Mouse (Mus musculus) c-Kit-positive CD71-positive TER-119-negative erythroid progenitor cells, embryonic 14.5 days (primary cell): ENCODE results near the gene Hist2h2ac.
"Not testable (repeated sequence)": the region's sequence is repeated elsewhere in the genome, so short reads cannot be mapped to it uniquely, and the experiment has no call there.

Source experiments
- DNase-seq: peaks from one replicate; pipeline ENCODE4 v3.0.0-alpha.2; 2013; ENCODE audit warnings: low read depth

Hist2h2ac gene

GRCm38 (mm10) chr3:96220765-96221639 is at the start of gene Hist2h2ac, which contains the start of gene Hist2h2be:
Gene Hist2h2ac (minus strand): TSS chr3:96220880.
Gene Hist2h2be (plus strand): TSS chr3:96221119.
- peak; percentile 95 for DNase-seq

- DNase-seq: peak; percentile 97
Observed at GRCm38 (mm10) chr3:96269511-96270474, 49.1 kb upstream of the Hist2h2ac start, which contains the start of gene Hist2h2bb. Gene Hist2h2bb (plus strand): TSS chr3:96269752.

GRCm38 (mm10) chr3:96268776-96269378 is 48.2 kb upstream of the Hist2h2ac start:
- DNase-seq: not testable (repeated sequence)

- peak; percentile 68 for DNase-seq
Observed at GRCm38 (mm10) chr3:96268051-96268775, 47.5 kb upstream of the Hist2h2ac start, which contains the start of gene Hist2h3b. Gene Hist2h3b (plus strand): TSS chr3:96268654.

GRCm38 (mm10) chr3:96267541-96267940 is 46.9 kb upstream of the Hist2h2ac start:
- DNase-seq: no peak

DNA sequence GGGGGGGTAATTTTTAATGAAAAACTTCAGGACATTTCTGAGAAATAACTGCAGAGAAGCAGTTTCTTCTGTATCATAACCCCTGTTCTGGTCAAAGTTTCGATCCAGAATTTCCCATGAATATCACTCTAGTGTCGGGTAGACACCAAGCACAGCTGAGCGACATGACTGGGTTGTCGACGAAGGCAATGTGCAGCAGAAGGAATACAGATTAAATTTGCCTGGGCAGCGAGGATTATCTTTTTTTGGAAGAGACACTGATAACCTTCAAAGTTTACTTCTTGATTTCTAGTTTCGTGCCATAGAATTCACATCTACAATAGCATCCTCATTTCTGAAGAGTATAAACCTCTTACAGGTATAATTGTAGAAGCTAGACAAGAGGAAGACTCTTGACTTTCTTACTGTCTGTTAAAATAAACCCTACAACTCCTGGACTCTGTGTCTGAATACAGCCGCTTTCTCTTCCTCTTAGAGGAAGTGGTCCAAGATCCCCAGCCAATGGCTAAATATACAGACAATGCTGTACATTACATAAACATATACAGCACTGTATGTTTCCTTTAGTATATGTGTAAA is 45.5 kb upstream of the Hist2h2ac start:
- DNase-seq: no peak

DNA sequence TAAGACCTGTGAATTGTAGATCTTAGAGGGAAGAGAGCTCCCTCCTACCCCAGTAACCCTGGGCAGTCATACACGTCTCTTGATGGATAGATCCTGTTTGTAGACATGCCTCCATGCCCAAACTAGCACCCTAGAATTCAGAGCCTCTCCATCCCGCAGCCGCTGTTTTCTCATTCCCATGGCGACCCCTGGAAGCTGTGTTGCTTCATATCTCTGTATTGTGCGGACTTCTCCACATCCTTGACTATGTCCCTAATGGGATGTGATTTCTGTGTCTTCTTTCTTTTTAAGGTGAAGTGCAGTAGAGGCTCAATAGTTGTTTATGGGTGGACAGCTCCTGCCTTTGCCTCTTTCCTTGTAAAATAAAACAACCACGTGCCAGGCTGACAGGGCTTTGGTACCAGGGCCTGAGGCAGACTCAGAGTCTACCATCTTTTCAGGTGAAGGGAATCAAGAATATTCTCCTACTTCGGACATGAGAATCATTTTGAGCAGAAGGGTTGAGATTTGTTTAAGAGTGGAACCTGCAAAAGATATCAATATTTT is 43.8 kb upstream of the Hist2h2ac start:
- no peak for DNase-seq

- DNase-seq: no peak
Observed at GRCm38 (mm10) chr3:96263558-96264403, 43.1 kb upstream of the Hist2h2ac start.

DNA sequence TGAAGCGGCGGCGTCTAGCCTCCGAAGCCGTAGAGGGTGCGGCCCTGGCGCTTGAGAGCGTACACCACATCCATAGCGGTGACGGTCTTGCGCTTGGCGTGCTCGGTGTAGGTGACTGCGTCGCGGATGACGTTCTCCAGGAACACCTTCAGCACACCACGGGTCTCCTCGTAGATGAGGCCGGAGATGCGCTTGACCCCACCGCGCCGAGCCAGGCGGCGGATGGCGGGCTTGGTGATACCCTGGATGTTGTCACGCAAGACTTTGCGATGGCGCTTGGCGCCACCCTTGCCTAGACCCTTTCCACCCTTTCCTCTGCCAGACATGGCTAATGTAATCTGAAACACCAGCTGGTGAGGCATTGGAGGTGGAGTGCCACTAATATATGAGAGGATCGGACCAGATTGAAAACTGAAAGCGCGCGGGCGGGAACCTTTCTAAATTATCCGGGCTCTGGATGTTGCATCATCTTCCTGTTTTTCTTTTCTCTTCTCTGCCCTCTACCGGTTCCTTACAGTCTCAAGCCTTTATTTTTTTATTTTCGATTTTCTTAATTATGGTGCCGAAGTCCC is 42.4 kb upstream of the Hist2h2ac start, which contains the start of gene Hist2h4:
Gene Hist2h4, minus strand, starts transcription at position 333 of the 572 bp plus-strand sequence.
- peak; percentile 96 for DNase-seq

- DNase-seq: peak; percentile 78
Observed at GRCm38 (mm10) chr3:96262216-96262875, 41.7 kb upstream of the Hist2h2ac start.

DNA sequence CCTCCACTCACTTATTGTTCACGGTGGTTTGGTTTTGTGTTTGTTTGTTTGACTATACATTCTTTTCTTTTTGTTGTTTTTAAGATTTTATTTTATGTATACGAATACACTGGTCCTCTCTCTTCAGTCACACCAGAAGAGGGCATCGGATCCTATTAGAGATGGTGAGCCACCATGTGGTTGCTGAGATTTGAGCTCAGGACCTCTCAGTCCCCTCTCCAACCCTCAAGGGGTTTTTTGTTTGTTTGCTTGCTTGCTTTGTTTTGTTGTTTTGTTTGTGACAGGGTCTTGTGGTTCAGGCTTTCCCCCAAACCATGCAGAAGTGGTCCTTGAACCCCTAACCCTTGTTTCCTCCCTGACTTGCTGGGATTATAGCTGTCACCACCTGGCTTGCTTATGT is 40.9 kb upstream of the Hist2h2ac start:
- no peak for DNase-seq

DNA sequence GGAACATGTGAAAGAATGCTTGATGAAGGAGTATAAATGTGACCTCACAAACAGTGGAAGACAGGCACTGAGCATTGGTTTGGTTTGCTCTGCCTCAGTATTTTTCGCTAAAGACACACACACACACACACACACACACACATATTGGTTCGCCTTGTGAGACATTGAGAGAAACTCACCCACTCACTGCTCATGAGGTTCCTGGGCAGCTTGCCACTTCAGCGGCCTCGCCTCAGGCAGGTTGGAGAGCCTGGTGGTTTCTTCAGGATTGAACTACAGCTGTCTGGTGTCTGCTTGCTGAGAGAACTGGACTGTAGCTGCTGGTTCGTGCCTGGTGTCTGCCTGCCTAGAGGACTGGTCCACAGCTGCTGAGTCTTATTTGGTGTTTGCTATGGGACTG is 39.5 kb upstream of the Hist2h2ac start:
- DNase-seq: no peak

DNA sequence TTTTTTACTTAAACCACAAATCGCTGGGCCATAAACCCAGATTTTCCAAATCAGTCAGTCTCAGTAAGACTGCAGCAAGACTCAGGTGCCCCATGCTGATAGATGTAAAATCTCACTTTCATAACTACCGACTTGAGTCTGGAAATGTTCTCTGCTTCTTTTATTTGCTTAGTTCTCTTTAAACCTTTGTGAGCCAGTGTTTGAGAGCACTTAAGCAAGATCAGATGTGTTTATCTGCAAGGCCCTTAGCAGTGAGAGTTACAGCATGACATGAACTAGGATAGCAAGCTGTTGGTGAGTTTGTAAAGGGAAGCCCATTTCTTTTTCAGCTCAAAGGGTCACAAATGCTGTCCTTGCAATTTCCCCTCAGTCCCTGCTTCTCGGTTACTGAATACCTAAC is 36.5 kb upstream of the Hist2h2ac start:
- no peak for DNase-seq

DNA sequence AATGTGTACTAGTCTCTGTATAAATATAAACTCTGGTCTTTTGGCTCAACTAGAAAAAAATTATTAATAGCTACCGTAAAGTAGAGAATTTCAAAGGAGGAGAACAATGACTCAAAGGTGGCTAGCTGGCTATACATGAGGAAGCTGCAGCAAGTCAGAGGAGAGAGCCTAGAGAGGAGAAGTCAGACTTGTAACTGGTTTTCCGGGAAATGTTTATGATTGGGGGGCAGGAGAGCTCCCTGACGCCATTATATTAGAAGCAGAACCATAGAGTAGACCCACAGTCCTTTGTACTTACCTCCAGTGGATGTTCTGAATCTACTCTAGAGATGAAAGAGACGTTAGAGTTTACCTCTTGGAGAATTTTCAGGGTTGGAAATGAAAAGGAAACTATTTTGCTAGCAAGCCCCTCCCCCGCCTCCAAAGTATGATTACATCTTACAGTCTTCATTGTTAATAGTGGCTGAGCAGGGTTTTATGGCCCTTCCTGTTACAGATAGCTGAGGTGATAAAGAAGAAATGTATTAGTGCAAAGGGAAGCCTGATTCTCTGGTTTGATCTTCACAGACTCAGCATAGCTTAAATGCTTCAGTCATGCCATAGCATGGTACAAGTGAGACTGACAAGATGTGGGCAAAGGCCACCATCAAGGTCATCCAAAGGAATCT is 35.4 kb upstream of the Hist2h2ac start:
- DNase-seq: no peak

DNA sequence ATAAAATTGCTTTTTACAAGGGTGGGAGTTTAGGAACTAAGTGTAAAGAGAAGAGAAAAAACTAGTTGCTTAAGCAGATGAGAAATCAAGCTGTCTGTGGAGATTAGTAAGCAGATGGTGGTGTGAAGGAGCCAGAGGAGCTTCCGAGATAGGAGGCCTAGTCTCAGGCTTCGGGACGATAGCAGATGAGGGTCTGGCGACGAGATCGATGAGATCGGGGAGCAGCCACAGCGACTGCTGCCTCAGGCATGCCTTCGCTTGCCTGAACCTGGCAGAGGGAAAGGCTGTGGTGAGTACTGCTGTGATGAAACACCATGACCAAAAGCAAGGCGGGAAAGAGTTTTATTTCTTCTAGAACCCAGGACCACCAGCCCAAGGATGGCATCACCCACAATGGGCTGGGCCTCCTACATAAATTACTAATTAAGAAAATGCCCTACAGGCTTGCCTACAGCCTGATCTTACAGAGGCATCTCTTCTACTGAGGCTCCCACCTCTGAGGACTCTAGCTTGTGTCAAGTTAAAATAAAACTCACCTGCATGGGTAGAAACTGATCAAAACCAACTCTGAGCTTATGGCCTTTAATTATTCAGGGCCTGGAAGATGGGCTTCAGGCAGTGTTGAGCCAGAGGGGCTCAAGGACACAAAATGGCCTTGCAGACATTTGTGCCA is 34.1 kb upstream of the Hist2h2ac start:
- DNase-seq: peak; percentile 57

DNA sequence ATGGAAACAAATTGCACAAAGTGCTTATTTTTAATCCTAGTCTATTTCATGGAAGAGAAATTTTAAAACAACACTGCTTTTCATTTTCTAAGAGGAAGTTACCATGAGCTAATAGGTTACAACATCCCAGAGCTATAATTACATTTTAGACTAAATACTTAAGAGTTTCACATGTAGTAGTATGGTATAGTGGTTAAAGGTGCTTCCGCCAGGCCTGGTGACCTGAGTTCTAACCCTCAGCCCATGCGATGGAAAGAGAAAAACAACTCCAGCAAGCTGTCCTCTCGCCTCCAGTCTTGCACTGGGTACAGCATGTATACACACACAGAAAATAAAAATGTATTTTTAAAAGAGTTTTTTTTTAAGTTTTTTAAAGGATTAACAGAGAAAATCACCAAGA is 31.1 kb upstream of the Hist2h2ac start:
- DNase-seq: no peak

DNA sequence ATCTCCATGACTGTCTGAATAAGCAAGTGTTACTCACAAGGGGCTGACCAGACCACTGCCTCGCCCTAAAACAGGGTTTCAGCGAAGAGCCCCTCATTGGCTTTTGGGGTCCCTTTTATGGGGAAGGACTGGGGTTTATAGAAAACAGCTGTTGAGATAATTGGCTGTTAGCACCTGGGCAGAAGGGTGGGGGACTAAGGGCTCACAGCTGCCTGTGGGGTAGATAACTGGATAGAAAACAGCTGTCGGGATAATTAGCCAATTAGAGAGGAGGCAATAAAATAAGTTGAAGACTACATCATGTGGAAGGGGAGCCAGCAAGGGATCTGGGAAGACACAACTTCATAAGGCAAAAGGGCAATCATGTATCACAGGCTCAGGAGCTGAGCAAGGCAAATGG is 30.2 kb upstream of the Hist2h2ac start:
- no peak for DNase-seq

GRCm38 (mm10) chr3:96249034-96249345 is 28.3 kb upstream of the Hist2h2ac start:
- DNase-seq: no peak
